Mouse (Mus musculus) adrenal gland, postnatal 0 days (tissue): Measurements from ENCODE around the gene Gjb1. TPM values are rescaled to one million over a fixed set of nuclear protein-coding genes. Genes with fewer than 3 reads are reported as not detected.

Experiments
- polyA plus RNA-seq: library from polyadenylated mRNA; unstranded; fragments of >200 nt; fragmentation: Nextera tagmentation; extraction: Ambion mirVana; gene quantifications from 2 replicates; pipeline ENCODE4 v1.2.1, GENCODE M21; 2015

Gene Gjb1
- polyA plus RNA-seq, result 8.1 and 8.6 TPM in 2 replicates

DNA sequence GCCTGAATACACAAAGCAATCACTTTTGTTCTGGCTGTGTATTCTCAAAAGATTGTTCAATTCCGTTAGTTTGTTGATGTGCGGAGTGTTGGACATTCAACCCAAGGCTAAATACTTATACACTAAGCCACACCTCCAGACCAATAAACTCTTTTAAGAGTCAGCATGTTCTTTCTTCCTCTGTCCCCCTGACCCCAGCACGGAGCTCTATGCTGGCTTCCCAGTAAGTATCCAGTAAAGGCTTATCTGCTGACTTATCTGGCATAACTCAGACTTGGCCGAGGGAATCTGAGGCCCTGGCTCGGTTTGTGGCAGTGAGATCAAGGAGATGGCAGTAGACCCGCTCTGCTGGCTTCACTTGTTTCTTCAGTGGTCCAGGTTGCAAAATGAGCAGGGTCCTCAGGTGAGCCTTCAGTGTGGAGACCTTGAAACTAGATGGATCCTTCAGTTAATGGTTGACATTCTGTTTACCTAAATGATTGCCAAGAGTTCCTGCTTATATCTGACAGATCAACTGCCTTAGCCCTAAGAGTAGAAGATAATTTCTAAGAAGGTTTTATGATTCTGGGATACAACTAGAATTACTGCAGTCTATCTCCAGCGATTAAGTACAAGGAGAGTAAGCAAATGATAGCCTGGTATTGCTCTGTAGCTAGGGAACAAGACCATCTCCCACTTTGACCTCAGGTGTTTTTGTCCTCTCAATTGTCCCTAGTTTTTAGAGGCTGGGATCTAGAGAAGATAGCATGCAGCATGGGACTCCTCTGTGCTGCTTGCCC, at the start of gene Gjb1:
Gene Gjb1, plus strand, starts transcription at position 189 of the 779 bp plus-strand sequence.

DNA sequence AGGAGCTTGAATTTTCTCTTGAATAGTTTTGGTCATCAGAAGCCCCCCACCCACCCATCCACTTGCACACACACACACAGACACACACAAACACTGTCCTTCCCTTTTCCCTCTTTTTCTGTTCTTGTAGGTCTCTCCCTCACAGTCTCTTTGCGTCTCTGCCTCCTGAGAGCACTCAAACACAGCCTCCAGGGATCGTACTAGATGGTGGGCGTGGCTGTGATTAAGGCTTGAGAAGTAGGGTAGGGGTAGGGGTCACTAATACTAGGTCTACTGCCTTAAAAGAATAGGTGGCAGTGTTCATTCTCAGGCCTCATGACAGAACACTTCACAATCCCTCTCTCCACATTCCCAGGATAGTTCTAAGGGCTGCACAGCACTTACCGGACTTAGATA, 44.5 kb downstream of the Gjb1 start, which contains the start of gene Zmym3:
Gene Zmym3, minus strand, starts transcription at position 150 of the 396 bp plus-strand sequence.

DNA sequence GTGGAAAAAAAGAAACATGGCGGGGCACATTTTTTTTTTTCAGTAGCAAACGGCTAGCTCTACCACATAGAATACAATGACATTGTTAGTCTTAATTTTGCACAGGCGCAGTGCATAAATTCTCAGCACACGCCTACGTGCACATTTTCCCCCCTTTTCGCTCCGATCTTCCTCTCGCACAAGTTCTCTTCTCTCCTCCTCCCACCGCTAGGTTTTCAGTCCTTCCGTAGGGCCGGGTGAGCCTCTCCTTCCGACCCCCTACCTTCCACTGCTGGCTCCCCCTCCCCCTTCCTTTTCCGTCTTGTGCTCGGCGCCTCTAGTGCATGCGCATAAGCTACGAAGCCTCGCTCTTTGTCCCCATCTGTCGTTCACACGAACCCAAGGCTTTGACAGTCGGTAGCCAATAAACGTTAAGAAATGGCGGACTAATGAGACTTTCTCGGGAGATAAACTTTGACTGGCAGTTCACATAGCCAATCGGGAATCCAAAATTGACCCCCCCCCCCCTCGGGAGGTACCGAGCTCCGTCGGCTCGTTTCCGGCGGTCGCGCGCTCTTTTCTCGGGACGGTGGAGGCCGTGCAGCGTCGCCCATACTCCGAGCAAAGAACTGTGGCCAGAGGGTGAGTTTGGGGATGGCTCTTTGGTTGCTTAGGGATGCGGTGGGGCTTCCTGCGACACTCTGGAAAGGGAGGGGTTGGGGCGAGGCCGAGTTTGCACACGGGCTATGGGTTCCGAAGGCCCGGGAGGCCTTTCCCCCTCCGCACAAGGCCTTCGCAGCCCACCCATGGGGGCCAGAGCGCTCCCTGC, 53.2 kb downstream of the Gjb1 start, which contains the start of gene Nono:
Gene Nono, plus strand, starts transcription at position 177 of the 808 bp plus-strand sequence.

Other genes with a start within 250 kb of the Gjb1 start
- gene Snx12, start 153.8 kb upstream of the Gjb1 start, polyA plus RNA-seq, result 40.0 and 47.0 TPM in 2 replicates
- 0.84 and 1.4 TPM in 2 replicates for gene Foxo4, start 121.8 kb upstream of the Gjb1 start, polyA plus RNA-seq
- gene Gm614, start 112.4 kb upstream of the Gjb1 start, polyA plus RNA-seq, result not detected in 2 replicates
- 6.8 and 10.3 TPM in 2 replicates for gene Il2rg, start 108.1 kb upstream of the Gjb1 start, polyA plus RNA-seq
- gene Gm20489, start 107.4 kb upstream of the Gjb1 start, polyA plus RNA-seq, result not detected in 2 replicates
- gene Med12, start 102.3 kb upstream of the Gjb1 start, polyA plus RNA-seq, result 13.2 and 18.3 TPM in 2 replicates
- 6.4 and 9.3 TPM in 2 replicates for gene Nlgn3, start 77.2 kb upstream of the Gjb1 start, polyA plus RNA-seq
- gene Zmym3, start 44.5 kb downstream of the Gjb1 start, polyA plus RNA-seq, result 20.4 and 28.5 TPM in 2 replicates
- gene Nono, start 52.9 kb downstream of the Gjb1 start, polyA plus RNA-seq, result 130 and 162 TPM in 2 replicates
- gene Itgb1bp2, start 72.7 kb downstream of the Gjb1 start, polyA plus RNA-seq, result 0.71 and 2.5 TPM in 2 replicates
- gene Taf1, start 156.4 kb downstream of the Gjb1 start, polyA plus RNA-seq, result 5.1 and 5.4 TPM in 2 replicates